Mouse (Mus musculus) WW6 (cell line): ENCODE results near the gene Sorcs2.
A peak's percentile ranks its signal among the peaks of the same experiment; 100 is the strongest.

Experiments used
- DNase-seq: peaks from one replicate; pipeline ENCODE4 v3.0.0-alpha.2; 2013; ENCODE audit warnings: low read depth, low spot score

Gene Sorcs2

DNA sequence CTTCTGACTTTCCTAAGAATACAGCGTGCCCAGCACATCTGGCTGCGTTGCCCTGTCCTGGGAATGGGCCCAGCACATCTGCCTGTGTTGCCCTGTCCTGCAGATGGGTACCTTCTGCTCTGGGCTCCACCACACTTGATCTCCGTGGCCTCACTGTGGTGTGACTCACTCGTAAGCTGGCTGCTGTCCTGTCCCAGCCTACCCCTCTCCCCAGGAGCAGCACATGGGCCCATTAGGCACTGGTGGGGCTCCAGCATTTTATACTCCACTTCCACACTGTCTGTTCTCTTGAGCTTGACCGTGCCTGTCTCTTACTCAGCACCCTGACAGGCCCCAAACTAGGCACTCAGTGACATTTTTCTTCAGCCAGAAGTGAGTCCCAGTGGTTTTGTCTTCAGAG is 391.4 kb downstream of the Sorcs2 start:
- no peak for DNase-seq

GRCm38 (mm10) chr5:36006106-36006505 is 391.8 kb downstream of the Sorcs2 start:
- no peak for DNase-seq

DNA sequence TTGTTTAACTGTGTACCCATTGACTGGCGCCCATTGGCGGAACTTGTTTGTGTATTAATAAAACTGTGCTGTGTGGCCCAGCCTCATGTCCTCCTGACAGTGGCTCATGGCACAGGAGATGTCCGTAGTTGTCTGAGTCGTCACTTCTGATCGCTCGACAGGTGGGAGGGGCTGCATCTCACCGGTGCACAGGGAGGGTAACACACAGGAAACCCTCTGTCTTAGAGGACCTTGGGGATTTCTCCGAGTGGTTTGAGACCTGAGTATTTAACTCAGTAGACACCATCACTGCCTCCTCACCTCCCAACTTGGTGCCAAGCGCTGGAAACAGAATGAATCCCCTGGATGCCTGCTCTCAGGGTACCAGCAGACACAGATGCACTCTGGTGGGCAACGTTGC is 394.1 kb downstream of the Sorcs2 start:
- no peak for DNase-seq

DNA sequence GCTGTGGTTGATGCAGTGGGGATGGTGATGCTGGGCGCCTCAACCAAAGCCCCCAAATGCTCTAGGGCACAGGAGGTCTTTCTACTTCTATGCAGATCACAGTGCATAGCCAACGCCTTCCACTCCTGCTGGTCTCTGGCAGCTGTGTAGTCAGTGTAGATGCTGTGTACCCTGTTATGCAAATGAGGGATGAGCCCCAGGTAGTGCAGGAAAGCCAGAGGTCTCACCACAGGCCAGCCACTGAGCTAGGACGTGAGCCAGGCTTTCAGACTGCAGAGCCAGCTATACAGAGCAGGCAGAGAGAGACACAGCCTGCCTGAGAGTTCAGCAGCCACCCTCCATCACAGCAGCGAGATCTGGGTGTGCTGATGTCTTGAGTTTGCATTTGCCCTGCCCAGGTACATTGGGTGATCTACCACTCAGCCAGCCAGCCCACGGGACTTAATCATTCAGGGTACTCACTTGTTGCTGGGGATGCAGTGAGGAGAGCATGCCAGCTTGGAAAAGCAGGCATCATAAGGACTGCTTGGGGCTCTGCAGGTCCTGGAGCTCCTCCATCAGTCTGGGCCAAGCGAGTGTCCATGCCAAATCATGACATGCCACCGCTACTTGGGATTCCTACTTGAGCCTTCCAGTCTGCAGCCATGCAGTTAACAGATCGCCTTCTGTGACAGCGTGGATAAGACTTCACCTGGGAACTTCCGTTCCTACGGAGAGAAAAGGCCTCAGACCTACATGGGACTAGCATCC is 407.8 kb downstream of the Sorcs2 start:
- DNase-seq, result no peak

- no peak for DNase-seq
Observed at GRCm38 (mm10) chr5:35989506-35989905, 408.4 kb downstream of the Sorcs2 start.

DNA sequence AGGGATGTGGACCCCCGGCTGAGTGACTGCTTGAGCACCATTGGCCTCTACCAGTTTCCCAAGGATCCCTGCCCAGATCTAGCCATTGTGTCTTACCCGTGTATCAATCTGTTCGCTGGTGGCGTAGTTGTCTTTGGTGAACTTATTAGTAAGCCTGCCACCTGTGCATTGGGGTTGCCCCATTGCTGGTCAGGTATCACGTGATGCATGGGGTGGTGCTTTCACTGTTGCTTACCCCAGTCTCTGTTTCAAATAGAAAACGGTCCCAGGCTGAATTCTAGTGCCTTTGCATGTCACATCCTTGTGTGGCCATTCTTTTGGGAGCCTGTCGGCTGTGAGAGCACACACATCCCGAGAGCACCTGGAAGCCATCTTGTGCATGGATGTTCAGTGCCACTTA is 409.9 kb downstream of the Sorcs2 start:
- DNase-seq, result no peak

DNA sequence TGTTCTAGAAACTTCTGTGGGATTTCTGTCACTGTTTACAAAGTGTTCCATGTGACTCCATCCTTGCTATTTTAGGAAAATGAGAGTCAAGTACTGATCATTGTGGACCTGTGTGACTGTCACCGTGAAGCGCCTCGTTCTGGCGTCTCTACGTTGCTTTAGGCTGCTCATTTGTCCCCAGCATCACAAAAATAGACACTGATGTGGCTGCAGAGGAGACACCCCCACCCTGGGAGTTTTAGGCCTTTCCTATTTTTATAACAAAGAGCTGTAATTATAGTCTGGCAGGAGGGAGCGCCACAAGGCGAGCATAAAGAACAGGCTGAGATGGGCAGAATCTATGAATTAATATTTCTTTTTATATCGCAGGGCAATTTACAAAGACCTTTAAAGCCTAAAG is 412.3 kb downstream of the Sorcs2 start:
- DNase-seq, result no peak

- DNase-seq, result peak; percentile 18
Observed at GRCm38 (mm10) chr5:35981976-35982375, 416.0 kb downstream of the Sorcs2 start.

DNA sequence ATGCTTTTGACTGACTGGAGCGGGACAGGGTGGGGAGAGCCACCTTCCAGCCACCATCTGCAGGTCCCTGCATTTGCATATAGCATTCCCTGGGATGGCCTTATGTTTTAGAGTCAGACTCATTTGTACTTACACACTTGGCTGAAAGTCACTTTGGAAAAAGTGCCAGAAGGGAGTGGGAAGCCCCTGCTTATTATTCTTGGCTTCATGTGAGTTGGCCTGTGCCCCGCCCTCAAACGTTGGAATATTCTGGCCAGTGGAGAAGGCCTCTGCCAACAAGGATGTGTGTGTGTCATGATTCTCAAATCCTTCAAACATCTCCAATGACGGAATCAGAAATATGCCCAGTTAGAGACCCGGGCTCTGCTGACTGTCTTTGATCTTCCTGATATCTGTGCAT is 416.6 kb downstream of the Sorcs2 start:
- DNase-seq, result no peak

DNA sequence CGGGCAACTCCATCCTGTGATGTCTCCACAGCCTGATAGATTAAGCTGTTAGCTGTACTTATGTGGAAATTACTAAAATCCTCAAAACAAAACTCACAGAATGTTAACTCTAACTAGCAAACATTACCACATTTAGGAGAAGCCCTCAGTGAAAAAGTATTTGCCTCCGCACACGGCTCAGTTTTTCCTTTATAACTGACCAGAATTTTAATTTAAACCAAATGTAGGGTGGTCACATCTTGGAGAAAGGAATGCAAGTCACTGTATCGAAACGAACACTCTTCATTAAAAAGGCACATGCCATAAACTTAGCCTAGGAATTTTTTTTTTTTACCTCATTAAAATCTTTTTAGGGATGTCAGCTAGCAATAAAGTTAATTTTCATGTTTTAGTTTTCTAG is 417.4 kb downstream of the Sorcs2 start:
- DNase-seq, result no peak

DNA sequence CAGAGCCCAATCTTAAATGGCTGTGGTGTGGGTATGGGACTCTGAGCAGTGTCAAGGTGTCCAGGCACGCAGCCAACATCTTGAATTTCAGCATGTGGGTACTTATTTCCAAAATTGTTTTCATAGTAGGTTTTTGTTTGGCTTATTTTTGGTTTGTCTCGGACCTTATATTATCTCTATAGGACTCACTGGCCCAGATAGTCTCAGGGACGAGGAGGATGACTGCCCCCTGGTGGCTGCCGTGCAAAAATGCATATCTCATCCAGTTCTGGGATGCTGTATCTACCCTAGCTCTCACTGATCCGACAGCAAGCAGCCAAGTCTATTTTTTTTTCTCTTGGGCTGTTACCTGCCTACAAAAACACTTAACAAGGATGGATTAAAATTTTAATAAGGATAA is 422.3 kb downstream of the Sorcs2 start:
- peak; percentile 28 for DNase-seq

- DNase-seq, result no peak
Observed at GRCm38 (mm10) chr5:35974265-35974664, 423.7 kb downstream of the Sorcs2 start.

DNA sequence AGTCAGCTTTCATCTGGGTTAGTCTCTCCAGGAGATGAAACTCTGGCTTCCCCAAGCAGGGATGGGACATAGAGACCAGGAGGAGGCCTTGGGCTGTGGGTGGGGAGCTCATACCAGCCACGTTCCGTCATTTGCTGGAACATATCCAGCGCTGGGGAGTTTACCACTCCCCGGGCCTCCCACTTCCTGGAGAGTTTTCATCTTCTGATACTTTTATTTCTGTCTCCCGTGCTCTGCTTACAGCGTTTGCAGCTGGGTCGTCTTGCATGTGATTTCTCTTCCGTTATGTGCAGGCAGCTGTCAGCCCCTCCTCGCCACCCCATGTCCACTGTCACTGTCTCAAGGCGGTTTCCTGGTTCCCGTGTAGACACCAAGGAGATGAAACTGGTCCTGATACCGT is 424.1 kb downstream of the Sorcs2 start:
- DNase-seq, result no peak

DNA sequence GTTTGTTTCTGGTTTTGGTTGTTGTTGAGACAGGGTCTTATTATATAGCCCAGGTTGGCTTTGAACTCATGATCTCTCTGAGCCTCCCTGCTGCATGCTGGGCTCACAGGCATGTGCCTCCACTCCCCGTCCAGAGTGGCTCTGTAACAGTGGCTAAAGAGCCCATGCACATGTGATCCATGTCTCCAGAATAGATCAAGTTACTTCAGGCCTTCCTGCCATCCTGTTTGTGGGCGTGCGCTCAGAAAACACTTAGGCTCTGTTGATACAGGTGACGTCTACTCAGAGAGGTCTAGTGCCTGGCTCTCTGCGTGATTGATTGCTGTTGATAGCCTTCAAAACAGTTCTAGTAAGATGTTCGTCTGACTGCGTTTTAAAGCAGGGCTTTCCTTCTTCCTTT is 425.2 kb downstream of the Sorcs2 start:
- DNase-seq, result no peak

- DNase-seq, result no peak
Observed at GRCm38 (mm10) chr5:35971841-35972578, 425.9 kb downstream of the Sorcs2 start.

DNA sequence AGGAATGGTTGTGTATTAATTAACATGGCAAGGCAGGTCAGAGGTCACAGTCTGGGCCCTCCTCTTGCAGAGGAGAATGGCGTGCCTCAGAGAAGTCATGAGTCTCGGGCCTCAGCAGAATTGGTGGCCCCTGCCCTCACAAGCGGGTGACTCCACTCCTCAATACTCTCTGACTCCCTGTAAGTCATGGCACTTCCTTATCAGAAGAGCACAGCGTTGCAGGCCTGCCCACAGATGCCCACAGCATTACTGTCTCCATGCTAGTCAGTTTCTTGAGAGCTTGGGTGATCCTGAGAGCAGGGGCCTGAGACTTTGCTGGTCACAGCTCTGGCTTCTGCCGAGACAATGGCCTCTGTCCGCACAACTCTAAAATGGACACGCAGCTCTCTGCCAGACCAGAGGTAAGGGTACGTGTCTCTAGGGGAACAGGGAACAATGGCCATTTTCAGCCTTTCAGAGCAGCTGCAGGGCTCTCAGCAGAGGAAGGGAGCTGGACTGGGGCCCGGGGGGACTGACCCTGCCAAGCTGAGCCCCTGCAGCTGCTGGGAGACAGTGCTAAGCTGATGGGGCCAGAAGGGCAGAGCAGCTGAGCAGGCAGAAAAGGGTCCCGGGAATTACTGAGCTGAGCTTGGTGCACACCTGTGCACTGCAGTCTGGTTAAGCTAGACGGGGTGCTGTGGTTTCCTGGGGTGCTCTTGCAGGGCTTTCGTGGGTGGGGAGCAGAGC is 427.4 kb downstream of the Sorcs2 start:
- no peak for DNase-seq

- DNase-seq, result no peak
Observed at GRCm38 (mm10) chr5:35969857-35970256, 428.1 kb downstream of the Sorcs2 start.
